Mouse (Mus musculus) liver, postnatal 0 days (tissue): ENCODE data around the gene Nalcn.

ENCODE experiments used
- CTCF ChIP-seq: sonication (generic); IDR thresholded peaks from 2 replicates; pipeline ENCODE4 v1.5.1; 2016; ENCODE audit warnings: antibody characterized with exemption, low read depth
- EP300 ChIP-seq: IDR thresholded peaks from 2 replicates; pipeline ENCODE4 v1.6.1; 2016; ENCODE audit warnings: antibody characterized with exemption, low read depth, mild to moderate bottlenecking

- no peak for TF ChIP-seq CTCF
- TF ChIP-seq EP300: no peak
These were observed 84.6 kb downstream of the Nalcn start for GRCm38 (mm10) chr14:123542362-123542761.
